Comparison of ENCODE assay signal across 12 mouse cellular contexts in the genomic region with DNA sequence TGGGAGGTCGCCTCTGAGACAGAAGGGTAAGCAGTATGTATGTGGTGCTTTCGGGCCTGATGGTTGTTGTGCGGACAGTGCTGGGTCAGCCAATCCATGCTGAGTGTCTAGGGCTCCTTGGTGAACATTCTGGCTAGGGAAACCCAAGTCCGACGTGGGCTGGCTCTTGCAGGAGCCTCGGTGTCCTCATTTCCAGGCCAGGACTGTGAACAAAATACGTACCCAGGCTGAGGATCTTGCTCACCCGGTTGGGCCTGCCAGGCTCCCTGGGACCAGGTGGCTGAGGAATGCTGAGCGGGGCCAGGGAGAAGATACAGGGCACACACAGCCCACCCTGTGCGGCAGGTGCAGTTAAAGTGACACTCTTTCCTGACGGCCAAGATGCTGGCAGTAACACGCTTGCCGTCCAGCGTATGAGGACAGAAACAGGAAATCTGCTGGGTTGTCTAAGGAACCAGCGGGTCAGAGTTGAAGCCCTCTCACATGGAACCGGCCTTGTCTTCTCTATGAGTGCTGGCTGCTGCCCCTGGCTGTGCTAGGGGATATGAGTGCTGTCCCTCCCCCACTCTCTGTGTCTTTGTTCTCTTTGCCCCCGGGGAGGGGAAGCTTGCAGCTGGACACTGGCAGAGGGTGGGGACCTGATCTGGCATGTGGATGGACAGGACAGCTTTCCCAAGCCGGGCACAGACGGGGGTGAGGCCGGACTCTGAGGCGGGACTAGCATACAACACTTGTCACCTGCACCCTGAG. TPM values are rescaled to one million over a fixed set of nuclear protein-coding genes. Genes with fewer than 3 reads are reported as not detected.
A peak's percentile ranks its signal among the peaks of the same experiment; 100 is the strongest.
DNase-seq lines count a peak whose midpoint lies in the region; ATAC-seq and TF ChIP-seq lines count a peak whose summit lies in the region.
"Had no signal": no experiment of that assay in that cellular context is flagged by ENCODE, and none has a peak within 500 bp of the region (broad histone marks: within the 10 kb centered on the region; RNA-seq: fewer than 3 reads in every experiment).

No protein-coding gene starts in this region.

- peaks cover 33% of the 10 kb centered on the region for H3K27me3 ChIP-seq in forebrain, embryonic 10.5 days (ENCODE audit: poor library complexity, severe bottlenecking)
- peaks cover 22% of the 10 kb centered on the region for H3K27me3 ChIP-seq in forebrain, embryonic 13.5 days
- H3K27me3 ChIP-seq in C2C12 (ENCODE audit: control insufficient read depth, insufficient read depth, insufficient read length) = no peaks in the 10 kb centered on the region

- peaks cover 49% of the 10 kb centered on the region for H3K4me1 ChIP-seq in forebrain, embryonic 10.5 days
- peaks cover 43% of the 10 kb centered on the region for H3K4me1 ChIP-seq in forebrain, embryonic 13.5 days

- H3K4me2 ChIP-seq in forebrain, embryonic 13.5 days = no peak overlapping the region
- H3K4me2 ChIP-seq: neural tube, embryonic 12.5 days had no signal

- ATAC-seq in forebrain, embryonic 13.5 days = no peak
- ATAC-seq: forebrain, embryonic 16.5 days; hindbrain, postnatal 0 days had no signal

- TF ChIP-seq CTCF in layer of hippocampus, adult 2 months (conservative IDR thresholded peaks at IDR 0.05) = no peak
- no peak for TF ChIP-seq CTCF in C2C12 (IDR thresholded peaks at IDR 0.05; ENCODE audit: control insufficient read depth, insufficient read depth, insufficient read length)

- H3K79me3 ChIP-seq in C2C12 (ENCODE audit: low read depth) = peaks cover 85% of the 10 kb centered on the region

- no peak for DNase-seq in forebrain, embryonic 10.5 days (ENCODE audit: extremely low spot score, low spot score)
- peak in 1 of 2 experiments; percentile 46 for DNase-seq in layer of hippocampus, adult 2 months (ENCODE audit: low spot score in 2 of 2)
- no peak for DNase-seq in layer of hippocampus, adult 9-10 months (ENCODE audit: low spot score)
- DNase-seq in kidney, postnatal 25 days = peak; percentile 43 to 62
- DNase-seq in adrenal gland, adult 2 months = no peak
- no peak for DNase-seq in testis, postnatal 14 days (ENCODE audit: low spot score)
- DNase-seq: cerebellum, adult 9-10 months had no signal

- H3K79me2 ChIP-seq in C2C12 (ENCODE audit: control insufficient read depth, insufficient read depth) = peaks cover 95% of the 10 kb centered on the region

- WGBS in forebrain, embryonic 10.5 days = 76% methylated on average over 21 of the region's 21 CpGs
- WGBS in forebrain, embryonic 13.5 days = 71% methylated on average over 21 of the region's 21 CpGs

- H3K36me3 ChIP-seq in forebrain, embryonic 10.5 days (replicated peaks) = no peaks in the 10 kb centered on the region
- no peaks in the 10 kb centered on the region for H3K36me3 ChIP-seq in forebrain, embryonic 13.5 days (ENCODE audit: poor library complexity, severe bottlenecking)
- H3K36me3 ChIP-seq in C2C12 (ENCODE audit: control insufficient read depth, insufficient read depth) = peaks cover 59% of the 10 kb centered on the region
- H3K36me3 ChIP-seq: neural tube, embryonic 12.5 days had no signal

- peak overlapping the region; percentile 3 for H3ac ChIP-seq in C2C12 (ENCODE audit: control insufficient read depth, insufficient read length, low read depth)

- H3K9me3 ChIP-seq in forebrain, embryonic 10.5 days = no peaks in the 10 kb centered on the region
- no peaks in the 10 kb centered on the region for H3K9me3 ChIP-seq in forebrain, embryonic 13.5 days (replicated peaks)
- H3K9me3 ChIP-seq: neural tube, embryonic 12.5 days had no signal

- no peak overlapping the region for H3K9ac ChIP-seq in forebrain, embryonic 13.5 days
- H3K9ac ChIP-seq: neural tube, embryonic 12.5 days had no signal

- no peak overlapping the region for H3K4me3 ChIP-seq in forebrain, embryonic 10.5 days
- H3K4me3 ChIP-seq in forebrain, embryonic 13.5 days = no peak overlapping the region
- H3K4me3 ChIP-seq in layer of hippocampus, adult 2 months = peak overlapping the region; percentile 11; the same call in 1 of the 2 replicates
- H3K4me3 ChIP-seq in C2C12 (ENCODE audit: insufficient read depth, poor library complexity, severe bottlenecking) = no peak overlapping the region
- H3K4me3 ChIP-seq: neural tube, embryonic 12.5 days had no signal

- peak overlapping the region; percentile 48; the same call in 1 of the 2 replicates for H3K27ac ChIP-seq in forebrain, embryonic 10.5 days
- no peak overlapping the region for H3K27ac ChIP-seq in forebrain, embryonic 13.5 days
- peak overlapping the region; percentile 93 for H3K27ac ChIP-seq in layer of hippocampus, adult 2 months
- H3K27ac ChIP-seq: hindbrain, postnatal 0 days; neural tube, embryonic 12.5 days had no signal

TF ChIP-seq in C2C12, 6 proteins besides CTCF, POLR2A, EP300 and RAD21:
- no peak for TF ChIP-seq CEBPB (IDR thresholded peaks at IDR 0.05; ENCODE audit: low read depth)
- TF ChIP-seq MAX (IDR thresholded peaks at IDR 0.05) = no peak
- no peak for TF ChIP-seq MYOG (IDR thresholded peaks at IDR 0.05; ENCODE audit: control insufficient read depth, extremely low read depth, insufficient read length)
- TF ChIP-seq MYOD1 (IDR thresholded peaks at IDR 0.05; ENCODE audit: control insufficient read depth, insufficient read length, low read depth) = no peak
- no peak for TF ChIP-seq FOSL1 (IDR thresholded peaks at IDR 0.05; ENCODE audit: insufficient read depth, low read length, poor library complexity, severe bottlenecking)
- no peak for TF ChIP-seq USF1 (IDR thresholded peaks at IDR 0.05; ENCODE audit: low read depth)
TF ChIP-seq in C2C12: peak in this region for 0.

RNA-seq across cellular contexts. Expression of a gene that starts 4.6 kb away (rescaled TPM):
- polyA plus RNA-seq in forebrain, embryonic 10.5 days (2016; fragmentation: Nextera tagmentation; extraction: Ambion mirVana) = 1.1 and 1.3 TPM in 2 replicates
- 2.4 and 2.6 TPM in 2 replicates for polyA plus RNA-seq in forebrain, embryonic 13.5 days (2015; fragmentation: Nextera tagmentation; extraction: Ambion mirVana)
- total RNA-seq in layer of hippocampus, adult 2 months (2021) = 100 to 1,000 TPM; 131 to 138 TPM
- polyA plus RNA-seq in C2C12 (2012; fragmentation: generic; extraction: Trizol) = 118 TPM
- total RNA-seq in adrenal gland, adult 2 months (2021) = 10 to 100 TPM; 20.7 to 40.6 TPM
- 45.0 and 47.9 TPM in 2 replicates for polyA plus RNA-seq in adrenal gland, adult 2 months (2012; rRNA removed)

RNA-seq across cellular contexts. Expression of a gene that starts 26.7 kb away (rescaled TPM):
- polyA plus RNA-seq in forebrain, embryonic 10.5 days (2016; fragmentation: Nextera tagmentation; extraction: Ambion mirVana) = 4.9 and 6.6 TPM in 2 replicates
- 1.4 and 2.1 TPM in 2 replicates for polyA plus RNA-seq in forebrain, embryonic 13.5 days (2015; fragmentation: Nextera tagmentation; extraction: Ambion mirVana)
- 10 to 100 TPM; 10.1 to 10.6 TPM for total RNA-seq in layer of hippocampus, adult 2 months (2021)
- 10.1 TPM for polyA plus RNA-seq in C2C12 (2012; fragmentation: generic; extraction: Trizol)
- 10 to 100 TPM; 10.7 to 39.1 TPM for total RNA-seq in adrenal gland, adult 2 months (2021)
- polyA plus RNA-seq in adrenal gland, adult 2 months (2012; rRNA removed) = 10.6 and 11.0 TPM in 2 replicates

RNA-seq across cellular contexts. Expression of a gene that starts 51.3 kb away (rescaled TPM):
- polyA plus RNA-seq in forebrain, embryonic 10.5 days (2016; fragmentation: Nextera tagmentation; extraction: Ambion mirVana) = 361 and 369 TPM in 2 replicates
- 154 and 174 TPM in 2 replicates for polyA plus RNA-seq in forebrain, embryonic 13.5 days (2015; fragmentation: Nextera tagmentation; extraction: Ambion mirVana)
- total RNA-seq in layer of hippocampus, adult 2 months (2021) = 10 to 100 TPM; 19.6 to 20.1 TPM
- 164 TPM for polyA plus RNA-seq in C2C12 (2012; fragmentation: generic; extraction: Trizol)
- total RNA-seq in adrenal gland, adult 2 months (2021) = 10 to 100 TPM; 23.6 to 53.6 TPM
- polyA plus RNA-seq in adrenal gland, adult 2 months (2012; rRNA removed) = 49.1 and 67.3 TPM in 2 replicates

Comparison
In these comparisons a context has a peak if more than half of its experiments do, and no peak if none do; other contexts are left out.
1. DNase-seq: peak in kidney, postnatal 25 days (2 of 2); none in forebrain, embryonic 10.5 days (single experiment), layer of hippocampus, adult 9-10 months (single experiment), adrenal gland, adult 2 months (single experiment) and testis, postnatal 14 days (single experiment).
2. RNA of a gene that starts 4.6 kb away (polyA plus RNA-seq): 118 TPM in C2C12 (single experiment) and 45.0 to 47.9 TPM in adrenal gland, adult 2 months; 2.4 to 2.6 TPM in forebrain, embryonic 13.5 days and 1.1 to 1.3 TPM in forebrain, embryonic 10.5 days; every median in the first group is over 10 times any median in the second.